Comparison of ENCODE assay signal across 8 mouse cellular contexts in genomic region chr14:103065294-103066167, GRCm38 (mm10). TPM values are rescaled to one million over a fixed set of nuclear protein-coding genes. Genes with fewer than 3 reads are reported as not detected.
DNase-seq lines count a peak whose midpoint lies in the region; ATAC-seq and TF ChIP-seq lines count a peak whose summit lies in the region.
"Had no signal": no experiment of that assay in that cellular context is flagged by ENCODE, and none has a peak within 500 bp of the region (broad histone marks: within the 10 kb centered on the region; RNA-seq: fewer than 3 reads in every experiment).

No protein-coding gene starts in this region.

- no peaks in the 10 kb centered on the region for H3K36me3 ChIP-seq in heart, embryonic 12.5 days
- H3K36me3 ChIP-seq in lung, embryonic 16.5 days (ENCODE audit: control insufficient read depth, insufficient read depth, low read length) = no peaks in the 10 kb centered on the region
- H3K36me3 ChIP-seq: limb, embryonic 15.5 days had no signal

- peak; percentile 72 for DNase-seq in ES-CJ7 (ENCODE audit: low read depth, low spot score)
- DNase-seq in adrenal gland, adult (ENCODE audit: inconsistent age in 2 of 2, low spot score in 1 of 2) = peak; percentile 65 to 93
- peak; percentile 87 for DNase-seq in kidney, postnatal 4 days
- DNase-seq in right cerebral cortex, postnatal 36 days (ENCODE audit: low spot score in 2 of 2) = peak; percentile 51 to 62

- no peak overlapping the region for H3K4me3 ChIP-seq in cortical plate, adult 2 months (ENCODE audit: insufficient read depth, low read length)
- no peak overlapping the region for H3K4me3 ChIP-seq in heart, embryonic 12.5 days
- no peak overlapping the region for H3K4me3 ChIP-seq in lung, embryonic 16.5 days (ENCODE audit: low read length)
- H3K4me3 ChIP-seq: limb, embryonic 15.5 days had no signal

- no peak overlapping the region for H3K9ac ChIP-seq in heart, embryonic 12.5 days
- H3K9ac ChIP-seq in lung, embryonic 16.5 days (ENCODE audit: low read length) = no peak overlapping the region
- H3K9ac ChIP-seq: limb, embryonic 15.5 days had no signal

- H3K4me1 ChIP-seq in cortical plate, adult 2 months (ENCODE audit: control insufficient read depth, insufficient read depth, low read length) = peaks cover 2% of the 10 kb centered on the region; the same call in 1 of the 2 replicates
- peaks cover 10% of the 10 kb centered on the region for H3K4me1 ChIP-seq in heart, embryonic 12.5 days (replicated peaks)
- peaks cover 3% of the 10 kb centered on the region; the same call in 1 of the 2 replicates for H3K4me1 ChIP-seq in lung, embryonic 16.5 days (replicated peaks; ENCODE audit: control insufficient read depth, insufficient read depth, low read length)

- WGBS in heart, embryonic 12.5 days = 8% methylated on average over 10 of the region's 10 CpGs
- whole genome bisulfite sequencing in lung, embryonic 16.5 days = 8% methylated on average over 10 of the region's 10 CpGs

- no peaks in the 10 kb centered on the region for H3K9me3 ChIP-seq in heart, embryonic 12.5 days (replicated peaks)
- no peaks in the 10 kb centered on the region for H3K9me3 ChIP-seq in lung, embryonic 16.5 days (ENCODE audit: control insufficient read depth, low read length)
- H3K9me3 ChIP-seq: limb, embryonic 15.5 days had no signal

- no peak for TF ChIP-seq POLR2A in cortical plate, adult 2 months (IDR thresholded peaks at IDR 0.05; ENCODE audit: extremely low read depth, insufficient read depth, low read length)

- ATAC-seq in heart, embryonic 12.5 days (ENCODE audit: insufficient number of reproducible peaks, low FRiP score) = no peak
- ATAC-seq in lung, embryonic 16.5 days (ENCODE audit: low read depth) = 0 out of 2 replicates have a peak, but pooled peaks have one; percentile 6

- no peak overlapping the region for H3K27ac ChIP-seq in cortical plate, adult 2 months (ENCODE audit: insufficient read depth, low read length)
- H3K27ac ChIP-seq in heart, embryonic 12.5 days (ENCODE audit: poor library complexity, severe bottlenecking) = no peak overlapping the region
- H3K27ac ChIP-seq in lung, embryonic 16.5 days (ENCODE audit: low read length) = peak overlapping the region; percentile 26
- H3K27ac ChIP-seq: limb, embryonic 15.5 days had no signal

- peak overlapping the region; percentile 32; the same call in 1 of the 2 replicates for H3K4me2 ChIP-seq in heart, embryonic 12.5 days
- H3K4me2 ChIP-seq in lung, embryonic 16.5 days (ENCODE audit: low read depth, low read length) = no peak overlapping the region
- H3K4me2 ChIP-seq: limb, embryonic 15.5 days had no signal

- TF ChIP-seq CTCF in cortical plate, adult 2 months (IDR thresholded peaks at IDR 0.05; ENCODE audit: extremely low read depth, insufficient read depth, low read length) = peak; percentile 80

- H3K27me3 ChIP-seq in heart, embryonic 12.5 days (replicated peaks) = no peaks in the 10 kb centered on the region
- H3K27me3 ChIP-seq in lung, embryonic 16.5 days (ENCODE audit: control insufficient read depth, insufficient read depth, low read depth, low read length) = no peaks in the 10 kb centered on the region
- H3K27me3 ChIP-seq: limb, embryonic 15.5 days had no signal

RNA-seq across cellular contexts. Expression of gene Cln5, which starts 4.5 kb away (rescaled TPM):
- 12.2 and 13.2 TPM in 2 replicates for polyA plus RNA-seq in cortical plate, adult 2 months (2012; rRNA removed)
- 31.0 TPM in 2 replicates for polyA plus RNA-seq in heart, embryonic 12.5 days (2016; fragmentation: Nextera tagmentation; extraction: Ambion mirVana)
- polyA plus RNA-seq in lung, embryonic 16.5 days (2015; fragmentation: Nextera tagmentation; extraction: Ambion mirVana) = 30.2 and 32.5 TPM in 2 replicates

RNA-seq across cellular contexts. Expression of gene Acod1, which starts 18.8 kb away (rescaled TPM):
- 0.04 and 0.06 TPM in 2 replicates for polyA plus RNA-seq in cortical plate, adult 2 months (2012; rRNA removed)
- not detected in 2 replicates for polyA plus RNA-seq in heart, embryonic 12.5 days (2016; fragmentation: Nextera tagmentation; extraction: Ambion mirVana)
- not detected in 2 replicates for polyA plus RNA-seq in lung, embryonic 16.5 days (2015; fragmentation: Nextera tagmentation; extraction: Ambion mirVana)
- polyA plus RNA-seq: limb, embryonic 15.5 days had no signal

RNA-seq across cellular contexts. Expression of gene Fbxl3, which starts 33.8 kb away (rescaled TPM):
- polyA plus RNA-seq in cortical plate, adult 2 months (2012; rRNA removed) = 116 TPM in 2 replicates
- 26.5 and 28.3 TPM in 2 replicates for polyA plus RNA-seq in heart, embryonic 12.5 days (2016; fragmentation: Nextera tagmentation; extraction: Ambion mirVana)
- 22.6 and 24.7 TPM in 2 replicates for polyA plus RNA-seq in lung, embryonic 16.5 days (2015; fragmentation: Nextera tagmentation; extraction: Ambion mirVana)
